Mouse (Mus musculus) ES-Bruce4 (cell line): Measurements from ENCODE around the gene Samd11.

Source experiments
- CTCF ChIP-seq: IDR thresholded peaks from one replicate; pipeline ENCODE4 v1.8.1; 2011; ENCODE audit warnings: low read depth, low read length
- EP300 ChIP-seq: IDR thresholded peaks from 2 replicates; pipeline ENCODE4 v1.6.1; 2011; ENCODE audit warnings: low read depth, low read length; ENCODE audit not compliant: insufficient read depth
- POLR2A ChIP-seq: IDR thresholded peaks from one replicate; pipeline ENCODE4 v1.8.1; 2011; ENCODE audit warnings: low read length; ENCODE audit not compliant: insufficient read depth

DNA sequence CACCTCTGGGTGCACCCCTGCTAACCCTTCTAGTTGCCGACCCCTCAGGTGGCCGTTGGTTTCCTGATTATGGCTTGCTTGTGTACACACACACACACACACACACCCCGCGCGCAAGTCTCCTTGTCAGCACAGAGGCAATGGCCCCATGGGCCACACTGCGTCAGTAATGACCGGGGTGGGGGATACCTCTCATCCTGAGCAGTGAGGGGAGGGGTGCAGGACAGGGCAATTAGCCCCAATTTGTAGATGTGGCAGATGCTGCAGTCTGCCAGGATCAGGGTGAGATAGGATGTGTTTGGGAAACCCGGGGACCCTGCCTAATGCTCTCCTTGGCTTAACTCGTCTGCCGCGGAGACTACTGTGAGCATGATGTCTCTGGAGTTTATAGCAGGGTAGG, 5.9 kb downstream of the Samd11 start:
- TF ChIP-seq EP300: no peak
- no peak for TF ChIP-seq CTCF
- no peak for TF ChIP-seq POLR2A
